Mouse (Mus musculus) C2C12 (cell line): ENCODE measurements around the gene Jsrp1.

Experiments
- CEBPB ChIP-seq: IDR thresholded peaks from one replicate; pipeline ENCODE4 v1.6.1; 2011; ENCODE audit warnings: low read depth, mild to moderate bottlenecking, control low read depth, moderate library complexity
- CTCF ChIP-seq: IDR thresholded peaks from one replicate; pipeline ENCODE4 v1.5.1; 2011; ENCODE audit not compliant: control insufficient read depth, insufficient read depth, insufficient read length
- MAX ChIP-seq: IDR thresholded peaks from one replicate; pipeline ENCODE4 v1.6.1; 2011; ENCODE audit warnings: mild to moderate bottlenecking, control low read depth
- MYOD1 ChIP-seq: IDR thresholded peaks from one replicate; pipeline ENCODE4 v1.6.1; 2011; ENCODE audit warnings: low read depth; ENCODE audit not compliant: control insufficient read depth, insufficient read length

DNA sequence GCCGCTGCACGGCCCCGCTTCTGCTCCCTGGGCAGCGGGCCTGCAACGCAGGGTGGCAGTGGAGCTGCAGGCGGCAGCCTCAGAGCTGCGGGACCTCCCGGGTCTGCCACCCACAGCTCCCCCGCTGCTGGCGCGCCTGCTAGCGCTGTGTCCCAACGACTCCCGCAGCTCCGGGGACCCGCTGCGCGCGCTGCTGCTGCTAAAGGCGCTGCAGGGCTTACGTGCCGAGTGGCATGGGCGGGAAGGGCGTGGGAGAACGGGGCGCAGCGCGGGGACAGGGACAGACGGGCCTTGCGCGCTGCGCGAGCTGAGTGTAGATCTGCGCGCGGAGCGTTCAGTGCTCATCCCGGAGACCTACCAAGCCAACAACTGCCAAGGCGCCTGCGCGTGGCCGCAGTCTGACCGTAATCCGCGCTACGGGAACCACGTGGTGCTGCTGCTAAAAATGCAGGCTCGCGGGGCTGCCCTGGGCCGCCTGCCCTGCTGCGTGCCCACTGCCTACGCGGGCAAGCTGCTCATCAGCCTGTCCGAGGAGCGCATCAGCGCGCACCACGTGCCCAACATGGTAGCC is 6.2 kb downstream of the Jsrp1 start:
- TF ChIP-seq CTCF (no peak), CEBPB (no peak), MAX (no peak), MYOD1 (no peak)
